Mouse (Mus musculus): ENCODE measurements around the gene Actb. TPM values are rescaled to one million over a fixed set of nuclear protein-coding genes. Genes with fewer than 3 reads are reported as not detected.
A peak's percentile ranks its signal among the peaks of the same experiment; 100 is the strongest.

Gene Actb
- polyA plus RNA-seq, 1 experiment from 2014 or later = 12,547 TPM

DNA sequence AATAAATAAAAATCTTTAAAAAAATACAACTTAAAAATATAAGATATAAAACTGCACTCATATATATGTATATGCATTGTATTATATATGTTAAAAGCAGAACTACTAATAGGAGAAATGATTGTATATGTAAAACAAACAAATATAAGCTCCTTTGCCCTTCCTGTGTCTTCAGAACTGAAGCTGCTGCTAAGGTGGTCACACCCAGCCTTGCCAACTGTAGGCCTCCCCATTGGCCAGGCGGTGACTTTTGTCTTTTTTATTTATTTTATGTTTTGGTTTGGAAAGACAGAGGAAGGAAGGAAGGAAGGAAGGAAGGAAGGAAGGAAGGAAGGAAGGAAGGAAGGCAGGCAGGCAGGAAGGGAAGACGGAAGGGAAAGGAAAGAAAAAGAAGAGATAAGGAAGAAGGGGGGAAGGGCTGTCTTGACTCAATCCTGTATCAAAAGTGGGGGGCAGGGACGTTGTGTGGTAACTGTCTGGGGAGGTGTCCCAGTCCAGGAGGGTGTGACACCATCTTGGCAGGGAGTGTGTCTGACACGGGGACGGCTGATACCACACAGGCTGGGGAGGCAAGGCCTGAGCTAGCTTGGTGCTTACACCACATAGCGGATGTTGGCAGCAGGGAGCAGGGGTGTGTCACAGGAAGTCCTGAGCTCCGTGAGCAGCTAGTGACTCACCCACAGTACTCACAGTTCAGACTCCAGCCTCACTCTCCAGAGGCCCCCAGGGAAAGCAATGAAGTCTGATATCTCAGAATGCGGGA lies 13.9 kb upstream of the Actb start:
- 74% methylated on average over 8 of the region's 8 CpGs for WGBS
- H3K4me2 ChIP-seq (replicated peaks) = no peak overlapping the region
- no peaks in the 10 kb centered on the region for H3K36me3 ChIP-seq
- no peak for ATAC-seq (ENCODE audit: low FRiP score, low read depth)
- no peaks in the 10 kb centered on the region for H3K27me3 ChIP-seq
- H3K4me1 ChIP-seq = no peaks in the 10 kb centered on the region
- H3K4me3 ChIP-seq = no peak overlapping the region
- no peak overlapping the region for H3K27ac ChIP-seq (replicated peaks)
- H3K9me3 ChIP-seq = no peaks in the 10 kb centered on the region
- H3K9ac ChIP-seq (replicated peaks) = no peak overlapping the region

DNA sequence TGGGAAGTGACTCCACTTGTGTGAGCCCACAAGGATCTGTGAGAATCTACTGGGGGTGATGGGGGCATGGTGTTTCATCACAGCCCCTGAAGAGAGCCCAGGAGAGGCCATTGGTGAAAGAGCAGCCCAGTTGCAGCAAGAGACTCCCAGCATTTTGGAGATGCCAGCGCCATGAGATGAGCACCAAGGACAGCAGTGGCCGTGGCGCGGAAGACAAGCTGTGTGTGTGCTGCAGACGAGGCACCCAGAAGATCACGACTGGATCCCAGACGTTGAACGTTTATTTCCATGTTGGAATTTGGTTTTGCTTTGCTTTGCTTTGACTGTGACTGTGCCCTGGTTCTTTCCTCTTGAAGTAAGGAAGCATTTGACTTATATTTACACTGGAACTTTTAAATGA lies 10.8 kb upstream of the Actb start:
- Histone ChIP-seq H3K27ac (replicated peaks) (no peak overlapping the region), H3K4me2 (replicated peaks) (no peak overlapping the region), H3K4me1 (no peaks in the 10 kb centered on the region), H3K36me3 (no peaks in the 10 kb centered on the region), H3K4me3 (no peak overlapping the region), H3K27me3 (no peaks in the 10 kb centered on the region), H3K9me3 (no peaks in the 10 kb centered on the region), H3K9ac (replicated peaks) (no peak overlapping the region)
- no peak for ATAC-seq (ENCODE audit: low FRiP score, low read depth)
- 95% methylated on average over 8 of the region's 8 CpGs for WGBS

- no peaks in the 10 kb centered on the region for H3K4me1 ChIP-seq
- no peaks in the 10 kb centered on the region for H3K27me3 ChIP-seq
- H3K9ac ChIP-seq (replicated peaks) = no peak overlapping the region
- no peak overlapping the region for H3K4me2 ChIP-seq (replicated peaks)
- no peak for ATAC-seq (ENCODE audit: low FRiP score, low read depth)
- no peaks in the 10 kb centered on the region for H3K9me3 ChIP-seq
- H3K4me3 ChIP-seq = no peak overlapping the region
- no peaks in the 10 kb centered on the region for H3K36me3 ChIP-seq
- no peak overlapping the region for H3K27ac ChIP-seq (replicated peaks)
- 88% methylated on average over 7 of the region's 7 CpGs for WGBS
These were observed 10.0 kb upstream of the Actb start for GRCm38 (mm10) chr5:142916593-142916992.

- Histone ChIP-seq H3K9me3 (no peaks in the 10 kb centered on the region), H3K4me3 (no peak overlapping the region), H3K36me3 (no peaks in the 10 kb centered on the region), H3K9ac (replicated peaks) (no peak overlapping the region), H3K27ac (replicated peaks) (no peak overlapping the region), H3K4me1 (no peaks in the 10 kb centered on the region), H3K4me2 (replicated peaks) (no peak overlapping the region), H3K27me3 (no peaks in the 10 kb centered on the region)
- 96% methylated on average over 11 of the region's 11 CpGs for WGBS
- no peak for ATAC-seq (ENCODE audit: low FRiP score, low read depth)
These were observed 8.7 kb upstream of the Actb start for GRCm38 (mm10) chr5:142915231-142915630.

DNA sequence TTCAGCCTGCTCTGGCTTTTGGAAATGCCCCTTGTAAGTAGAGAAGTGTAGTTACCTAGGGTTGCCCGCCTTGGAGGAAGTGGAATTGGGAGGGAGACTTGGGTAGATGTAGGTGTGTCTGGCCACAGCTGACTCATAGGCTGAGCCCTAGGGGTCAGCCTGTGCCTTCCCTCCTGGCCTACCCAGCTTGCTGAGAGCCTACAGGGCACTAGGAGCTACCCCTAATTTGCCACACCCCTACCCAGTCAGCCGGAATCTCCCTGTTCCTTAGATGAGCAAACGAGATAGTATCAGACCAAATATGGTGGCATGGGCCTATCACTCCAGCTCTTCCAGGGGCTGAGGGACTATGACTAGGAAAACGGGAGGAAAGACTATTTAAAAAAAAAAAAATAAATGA lies 6.2 kb upstream of the Actb start:
- 87% methylated on average over 4 of the region's 4 CpGs for WGBS
- no peak for ATAC-seq (ENCODE audit: low FRiP score, low read depth)
- no peaks in the 10 kb centered on the region for H3K36me3 ChIP-seq

GRCm38 (mm10) chr5:142912320-142912719 lies 5.8 kb upstream of the Actb start:
- Histone ChIP-seq H3K4me2 (replicated peaks) (no peak overlapping the region), H3K27me3 (no peaks in the 10 kb centered on the region), H3K36me3 (no peaks in the 10 kb centered on the region), H3K4me3 (no peak overlapping the region), H3K27ac (replicated peaks) (no peak overlapping the region), H3K9me3 (no peaks in the 10 kb centered on the region), H3K4me1 (peaks cover 27% of the 10 kb centered on the region), H3K9ac (replicated peaks) (no peak overlapping the region)
- no peak for ATAC-seq (ENCODE audit: low FRiP score, low read depth)
- WGBS = 89% methylated on average over 3 of the region's 3 CpGs

More for the DNA sequence above, 6.2 kb upstream of the Actb start:
- H3K27me3 ChIP-seq = no peaks in the 10 kb centered on the region
- no peaks in the 10 kb centered on the region for H3K9me3 ChIP-seq
- H3K4me2 ChIP-seq (replicated peaks) = no peak overlapping the region
- no peak overlapping the region for H3K4me3 ChIP-seq
- no peak overlapping the region for H3K27ac ChIP-seq (replicated peaks)
- H3K9ac ChIP-seq (replicated peaks) = no peak overlapping the region
- H3K4me1 ChIP-seq = peaks cover 23% of the 10 kb centered on the region

DNA sequence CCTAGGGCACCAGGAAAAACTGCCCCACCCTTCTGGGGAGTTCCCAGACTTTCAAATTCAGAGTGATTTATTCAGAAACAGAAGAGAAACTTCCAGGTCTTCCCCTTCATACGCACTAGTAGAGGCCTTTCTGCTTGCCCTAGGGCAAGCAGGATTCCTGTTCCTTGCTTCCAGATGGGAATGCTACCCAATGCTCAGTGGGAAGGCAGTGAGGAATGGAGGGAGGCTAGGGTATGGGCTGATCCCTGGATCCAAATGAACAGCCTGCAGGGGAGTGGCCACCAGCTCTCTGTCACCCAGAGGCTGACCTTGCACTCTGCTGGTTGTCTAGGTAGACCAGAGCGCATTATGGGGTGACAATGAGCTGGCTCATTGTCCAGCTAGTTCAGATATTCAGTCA lies 5.1 kb upstream of the Actb start:
- H3K36me3 ChIP-seq = no peaks in the 10 kb centered on the region
- WGBS = 87% methylated on average over 2 of the region's 2 CpGs
- H3K4me1 ChIP-seq = peaks cover 32% of the 10 kb centered on the region
- H3K9ac ChIP-seq (replicated peaks) = no peak overlapping the region
- ATAC-seq (ENCODE audit: low FRiP score, low read depth) = no peak
- no peaks in the 10 kb centered on the region for H3K27me3 ChIP-seq
- no peak overlapping the region for H3K27ac ChIP-seq (replicated peaks)
- H3K4me3 ChIP-seq = no peak overlapping the region
- H3K9me3 ChIP-seq = no peaks in the 10 kb centered on the region
- no peak overlapping the region for H3K4me2 ChIP-seq (replicated peaks)

- Histone ChIP-seq H3K4me1 (peaks cover 36% of the 10 kb centered on the region), H3K9ac (replicated peaks) (no peak overlapping the region), H3K4me3 (no peak overlapping the region), H3K9me3 (no peaks in the 10 kb centered on the region), H3K27me3 (no peaks in the 10 kb centered on the region), H3K27ac (replicated peaks) (peak overlapping the region; percentile 54), H3K4me2 (replicated peaks) (no peak overlapping the region), H3K36me3 (peaks cover 10% of the 10 kb centered on the region)
- ATAC-seq (ENCODE audit: low FRiP score, low read depth) = no peak
- WGBS = 65% methylated on average over 8 of the region's 8 CpGs
These were observed 3.2 kb upstream of the Actb start for GRCm38 (mm10) chr5:142909576-142910278.

- Histone ChIP-seq H3K4me3 (no peak overlapping the region), H3K27me3 (no peaks in the 10 kb centered on the region), H3K27ac (replicated peaks) (peak overlapping the region; percentile 54; the same call in 1 of the 2 replicates), H3K36me3 (peaks cover 16% of the 10 kb centered on the region), H3K9me3 (no peaks in the 10 kb centered on the region), H3K4me2 (replicated peaks) (no peak overlapping the region), H3K4me1 (peaks cover 42% of the 10 kb centered on the region), H3K9ac (replicated peaks) (no peak overlapping the region)
- WGBS = 41% methylated on average over 5 of the region's 5 CpGs
- no peak for ATAC-seq (ENCODE audit: low FRiP score, low read depth)
These were observed 2.5 kb upstream of the Actb start for GRCm38 (mm10) chr5:142908941-142909575.

DNA sequence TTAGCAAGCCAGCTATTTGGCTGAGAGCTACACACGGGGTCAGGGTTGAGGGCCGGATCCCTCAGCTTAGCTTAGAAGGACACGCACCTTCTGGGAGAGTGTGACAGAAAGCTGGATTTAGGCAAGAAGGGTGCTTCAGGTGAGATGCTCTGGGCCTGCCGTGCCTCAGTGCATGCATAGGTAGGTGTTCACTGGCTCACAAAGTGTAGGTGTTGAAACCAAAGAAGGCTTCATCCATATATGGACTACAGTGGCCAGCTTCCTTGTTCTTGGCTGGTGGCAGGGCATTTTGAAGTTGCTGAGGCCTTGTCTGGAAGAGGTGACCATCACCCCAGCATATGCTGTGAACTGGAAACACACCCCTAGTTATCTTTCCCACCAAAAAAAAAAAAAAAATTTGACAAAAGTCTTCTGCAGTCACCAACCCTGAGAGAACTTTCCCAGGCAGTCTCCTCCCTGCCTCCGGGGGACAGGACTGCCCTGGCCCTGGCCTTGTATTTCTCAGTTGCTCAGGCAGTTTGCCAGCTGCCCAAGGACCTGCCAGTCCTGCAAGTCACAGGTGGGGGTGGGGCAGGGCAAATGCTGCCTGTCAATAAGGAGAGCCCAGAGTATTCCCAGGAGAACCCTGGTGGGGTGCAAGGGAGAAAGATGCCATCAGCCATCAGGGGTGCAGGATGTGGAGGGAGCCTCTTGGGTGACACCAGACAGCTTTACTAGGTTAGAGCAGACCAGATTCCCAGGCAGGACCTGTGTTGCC lies 1.4 kb upstream of the Actb start:
- peak overlapping the region; percentile 100 for H3K27ac ChIP-seq (replicated peaks)
- peak overlapping the region; percentile 80; the same call in 1 of the 2 replicates for H3K9ac ChIP-seq (replicated peaks)
- peaks cover 48% of the 10 kb centered on the region for H3K4me1 ChIP-seq
- H3K36me3 ChIP-seq = peaks cover 24% of the 10 kb centered on the region
- H3K27me3 ChIP-seq = no peaks in the 10 kb centered on the region
- no peaks in the 10 kb centered on the region for H3K9me3 ChIP-seq
- 88% methylated on average over 5 of the region's 5 CpGs for WGBS
- H3K4me2 ChIP-seq (replicated peaks) = peak overlapping the region; percentile 71
- ATAC-seq (ENCODE audit: low FRiP score, low read depth) = no peak
- peak overlapping the region; percentile 90; the same call in 1 of the 2 replicates for H3K4me3 ChIP-seq

DNA sequence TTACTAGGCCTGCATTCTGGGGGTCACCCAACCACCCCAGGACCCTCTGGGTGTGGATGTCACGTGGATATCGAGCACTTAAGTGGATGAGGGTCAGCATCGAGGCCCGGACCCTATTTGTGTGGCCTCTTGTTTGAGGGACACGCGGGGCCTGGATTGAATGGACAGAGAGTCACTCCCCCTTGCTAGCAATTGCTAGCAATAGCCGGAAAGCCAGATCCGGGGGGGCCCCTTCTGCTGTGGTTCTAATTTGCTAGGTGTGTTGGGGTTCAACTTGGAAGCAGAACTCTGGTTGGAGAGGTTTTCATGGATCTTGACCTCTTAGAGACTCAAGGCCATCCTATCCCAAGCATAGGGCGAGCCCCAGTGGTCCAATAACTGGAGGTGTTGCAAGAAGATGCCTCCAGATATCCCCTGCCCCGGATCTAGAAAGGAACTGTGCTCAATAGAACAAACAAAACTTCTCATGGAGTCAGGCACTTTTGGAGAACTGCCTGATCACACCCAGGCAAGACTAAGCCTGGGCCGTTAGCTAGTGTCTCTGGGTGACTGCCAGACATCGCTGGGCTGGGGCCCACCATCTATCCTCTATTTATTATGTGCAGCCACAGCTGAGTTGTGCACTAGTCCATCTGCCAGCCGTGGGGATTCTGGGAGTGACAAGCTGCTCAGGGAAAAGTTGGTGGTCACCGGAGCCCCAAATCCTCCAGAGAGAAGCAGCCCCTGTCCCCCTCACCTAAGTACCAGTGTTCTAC lies 671 bp upstream of the Actb start:
- H3K27me3 ChIP-seq = no peaks in the 10 kb centered on the region
- peaks cover 53% of the 10 kb centered on the region for H3K4me1 ChIP-seq
- WGBS = 36% methylated on average over 14 of the region's 14 CpGs
- H3K4me3 ChIP-seq = peak overlapping the region; percentile 90
- H3K4me2 ChIP-seq (replicated peaks) = peak overlapping the region; percentile 71
- peak; percentile 36 for ATAC-seq (ENCODE audit: low FRiP score, low read depth)
- H3K9me3 ChIP-seq = no peaks in the 10 kb centered on the region
- H3K27ac ChIP-seq (replicated peaks) = peak overlapping the region; percentile 100
- H3K36me3 ChIP-seq = peaks cover 31% of the 10 kb centered on the region
- H3K9ac ChIP-seq (replicated peaks) = peak overlapping the region; percentile 80
